In genomic region chr4:114454016-114454415, GRCm38 (mm10) we compare ENCODE assay signal across 16 mouse cellular contexts. TPM values are rescaled to one million over a fixed set of nuclear protein-coding genes. Genes with fewer than 3 reads are reported as not detected.
DNase-seq lines count a peak whose midpoint lies in the region; ATAC-seq and TF ChIP-seq lines count a peak whose summit lies in the region.
"Had no signal": no experiment of that assay in that cellular context is flagged by ENCODE, and none has a peak within 500 bp of the region (broad histone marks: within the 10 kb centered on the region; RNA-seq: fewer than 3 reads in every experiment).

No protein-coding gene starts in this region.

- no peak for TF ChIP-seq CTCF in kidney, postnatal 0 days (IDR thresholded peaks at IDR 0.05; ENCODE audit: low read depth)
- TF ChIP-seq CTCF in liver, postnatal 0 days (IDR thresholded peaks at IDR 0.05; ENCODE audit: low read depth) = no peak

- H3K4me3 ChIP-seq in kidney, embryonic 14.5 days (ENCODE audit: low read length) = no peak overlapping the region
- H3K4me3 ChIP-seq in kidney, postnatal 0 days (replicated peaks; ENCODE audit: low read depth, low read length) = no peak overlapping the region
- no peak overlapping the region for H3K4me3 ChIP-seq in forebrain, embryonic 13.5 days
- H3K4me3 ChIP-seq in liver, postnatal 0 days (ENCODE audit: low read depth, low read length) = no peak overlapping the region
- H3K4me3 ChIP-seq: embryonic facial prominence, embryonic 10.5 days; gastrocnemius, adult 2 months; heart, embryonic 13.5 days; hindbrain, embryonic 12.5 days had no signal

- 63% methylated on average over 4 of the region's 4 CpGs for WGBS in kidney, embryonic 14.5 days
- 46% methylated on average over 4 of the region's 4 CpGs for WGBS in kidney, postnatal 0 days
- WGBS in forebrain, embryonic 13.5 days = 71% methylated on average over 4 of the region's 4 CpGs
- 61% methylated on average over 4 of the region's 4 CpGs for WGBS in liver, postnatal 0 days (ENCODE audit: insufficient replicate concordance)

- H3K4me2 ChIP-seq in kidney, embryonic 14.5 days (replicated peaks; ENCODE audit: low read depth, low read length) = no peak overlapping the region
- H3K4me2 ChIP-seq in kidney, postnatal 0 days (ENCODE audit: low read length) = no peak overlapping the region
- H3K4me2 ChIP-seq in forebrain, embryonic 13.5 days = no peak overlapping the region
- no peak overlapping the region for H3K4me2 ChIP-seq in liver, postnatal 0 days (ENCODE audit: low read depth, low read length)
- H3K4me2 ChIP-seq: heart, embryonic 13.5 days; hindbrain, embryonic 12.5 days had no signal

- ATAC-seq in kidney, embryonic 14.5 days (ENCODE audit: low FRiP score, low TSS enrichment) = peak; percentile 43; the same call in 1 of the 2 replicates
- peak; percentile 85 for ATAC-seq in kidney, postnatal 0 days (replicated peaks; ENCODE audit: low FRiP score, low read depth)
- no peak for ATAC-seq in forebrain, embryonic 13.5 days
- no peak for ATAC-seq in liver, postnatal 0 days
- ATAC-seq: forebrain, embryonic 14.5 days; hindbrain, embryonic 16.5 days had no signal

- no peaks in the 10 kb centered on the region for H3K9me3 ChIP-seq in kidney, embryonic 14.5 days (ENCODE audit: control insufficient read depth, low read length)
- H3K9me3 ChIP-seq in kidney, postnatal 0 days (replicated peaks; ENCODE audit: low read length) = no peaks in the 10 kb centered on the region
- H3K9me3 ChIP-seq in forebrain, embryonic 13.5 days (replicated peaks) = no peaks in the 10 kb centered on the region
- no peaks in the 10 kb centered on the region for H3K9me3 ChIP-seq in liver, postnatal 0 days (ENCODE audit: low read length)
- H3K9me3 ChIP-seq: embryonic facial prominence, embryonic 10.5 days; heart, embryonic 13.5 days; hindbrain, embryonic 12.5 days had no signal

- no peak for TF ChIP-seq EP300 in liver, postnatal 0 days (IDR thresholded peaks at IDR 0.05; ENCODE audit: low read depth)

- H3K4me1 ChIP-seq in kidney, embryonic 14.5 days (ENCODE audit: control insufficient read depth, insufficient read depth, low read length) = 0 out of 2 replicates have a peak, but pooled peaks cover 8% of the 10 kb centered on the region
- H3K4me1 ChIP-seq in kidney, postnatal 0 days (replicated peaks; ENCODE audit: insufficient read depth, low read length) = peaks cover 7% of the 10 kb centered on the region
- H3K4me1 ChIP-seq in forebrain, embryonic 13.5 days = no peaks in the 10 kb centered on the region
- H3K4me1 ChIP-seq in liver, postnatal 0 days (ENCODE audit: insufficient read depth) = no peaks in the 10 kb centered on the region
- H3K4me1 ChIP-seq: embryonic facial prominence, embryonic 10.5 days; hindbrain, embryonic 12.5 days had no signal

- DNase-seq in kidney, adult 11 months = peak; percentile 67
- no peak for DNase-seq in kidney, adult 18-20 months
- DNase-seq in kidney, postnatal 0 days (ENCODE audit: low spot score) = peak; percentile 33
- no peak for DNase-seq in liver, postnatal 0 days
- DNase-seq: adrenal gland, adult 8-10 months; cerebellum, adult 2 months; cerebellum, postnatal 10 days had no signal

- H3K36me3 ChIP-seq in kidney, embryonic 14.5 days (ENCODE audit: control insufficient read depth, insufficient read depth, low read length) = no peaks in the 10 kb centered on the region
- no peaks in the 10 kb centered on the region for H3K36me3 ChIP-seq in kidney, postnatal 0 days (ENCODE audit: insufficient read depth, low read length)
- no peaks in the 10 kb centered on the region for H3K36me3 ChIP-seq in forebrain, embryonic 13.5 days (ENCODE audit: poor library complexity, severe bottlenecking)
- no peaks in the 10 kb centered on the region for H3K36me3 ChIP-seq in liver, postnatal 0 days (replicated peaks; ENCODE audit: insufficient read depth, low read length)
- H3K36me3 ChIP-seq: embryonic facial prominence, embryonic 10.5 days; G1E; heart, embryonic 13.5 days; hindbrain, embryonic 12.5 days had no signal

- H3K27me3 ChIP-seq in kidney, embryonic 14.5 days (ENCODE audit: control insufficient read depth, insufficient read depth, low read length) = no peaks in the 10 kb centered on the region
- no peaks in the 10 kb centered on the region for H3K27me3 ChIP-seq in kidney, postnatal 0 days (ENCODE audit: insufficient read depth, low read length)
- H3K27me3 ChIP-seq in forebrain, embryonic 13.5 days = no peaks in the 10 kb centered on the region
- no peaks in the 10 kb centered on the region for H3K27me3 ChIP-seq in liver, postnatal 0 days (ENCODE audit: insufficient read depth, low read length)
- H3K27me3 ChIP-seq: hindbrain, embryonic 12.5 days had no signal

- H3K27ac ChIP-seq in kidney, embryonic 14.5 days (ENCODE audit: low read depth, low read length) = no peak overlapping the region
- H3K27ac ChIP-seq in kidney, postnatal 0 days = peak overlapping the region; percentile 74
- no peak overlapping the region for H3K27ac ChIP-seq in forebrain, embryonic 13.5 days
- H3K27ac ChIP-seq in liver, postnatal 0 days (ENCODE audit: low read depth) = no peak overlapping the region
- H3K27ac ChIP-seq: embryonic facial prominence, embryonic 10.5 days; gastrocnemius, adult 2 months; hindbrain, embryonic 12.5 days had no signal

- no peak overlapping the region for H3K9ac ChIP-seq in kidney, embryonic 14.5 days (ENCODE audit: low read depth, low read length)
- no peak overlapping the region for H3K9ac ChIP-seq in kidney, postnatal 0 days (ENCODE audit: low read depth, low read length)
- H3K9ac ChIP-seq in forebrain, embryonic 13.5 days = no peak overlapping the region
- no peak overlapping the region for H3K9ac ChIP-seq in liver, postnatal 0 days (replicated peaks)
- H3K9ac ChIP-seq: heart, embryonic 13.5 days; hindbrain, embryonic 12.5 days had no signal

RNA-seq across cellular contexts. Expression of gene Trabd2b, which starts 47.5 kb away (rescaled TPM):
- 4.1 and 5.0 TPM in 2 replicates for polyA plus RNA-seq in kidney, embryonic 14.5 days (2014; fragmentation: Nextera tagmentation; extraction: Ambion mirVana)
- polyA plus RNA-seq in kidney, postnatal 0 days (2015; fragmentation: Nextera tagmentation; extraction: Ambion mirVana) = 5.2 and 5.8 TPM in 2 replicates
- 0.27 and 0.39 TPM in 2 replicates for polyA plus RNA-seq in forebrain, embryonic 13.5 days (2015; fragmentation: Nextera tagmentation; extraction: Ambion mirVana)
- polyA plus RNA-seq in liver, postnatal 0 days (2015; fragmentation: Nextera tagmentation; extraction: Ambion mirVana) = 0.06 and 0.13 TPM in 2 replicates
- polyA plus RNA-seq: G1E had no signal

Comparison
In these comparisons a context has a peak if more than half of its experiments do, and no peak if none do; other contexts are left out.
1. DNase-seq: peak in kidney, adult 11 months (single experiment) and kidney, postnatal 0 days (single experiment); none in kidney, adult 18-20 months (single experiment) and liver, postnatal 0 days (single experiment).
2. ATAC-seq: peak in kidney, embryonic 14.5 days (single experiment) and kidney, postnatal 0 days (single experiment); none in forebrain, embryonic 13.5 days (single experiment) and liver, postnatal 0 days (single experiment).